Mouse (Mus musculus): ENCODE results near the gene Scn3b.
A peak's percentile ranks its signal among the peaks of the same experiment; 100 is the strongest.

The Scn3b gene

GRCm38 (mm10) chr9:40269103-40269861 lies at the start of gene Scn3b:
Gene Scn3b (plus strand): TSS chr9:40269217.
- DNase-seq (ENCODE audit: low read depth, low spot score) = no peak

- DNase-seq (ENCODE audit: low read depth, low spot score) = no peak
Observed at GRCm38 (mm10) chr9:40224289-40224688, 44.7 kb upstream of the Scn3b start.

GRCm38 (mm10) chr9:40227874-40228789 lies 40.9 kb upstream of the Scn3b start:
- peak; percentile 67 for DNase-seq (ENCODE audit: low read depth, low spot score)

- no peak for DNase-seq (ENCODE audit: low read depth, low spot score)
Observed at GRCm38 (mm10) chr9:40228804-40229331, 40.1 kb upstream of the Scn3b start.

- DNase-seq (ENCODE audit: low read depth, low spot score) = no peak
Observed at GRCm38 (mm10) chr9:40229479-40229878, 39.5 kb upstream of the Scn3b start.

- no peak for DNase-seq (ENCODE audit: low read depth, low spot score)
Observed at GRCm38 (mm10) chr9:40231019-40231418, 38.0 kb upstream of the Scn3b start.

GRCm38 (mm10) chr9:40234233-40235072 lies 34.6 kb upstream of the Scn3b start:
- no peak for DNase-seq (ENCODE audit: low read depth, low spot score)

- no peak for DNase-seq (ENCODE audit: low read depth, low spot score)
Observed at GRCm38 (mm10) chr9:40235220-40235619, 33.8 kb upstream of the Scn3b start.

- DNase-seq (ENCODE audit: low read depth, low spot score) = no peak
Observed at GRCm38 (mm10) chr9:40239749-40240148, 29.3 kb upstream of the Scn3b start.

- DNase-seq (ENCODE audit: low read depth, low spot score) = no peak
Observed at GRCm38 (mm10) chr9:40240311-40240710, 28.7 kb upstream of the Scn3b start.

GRCm38 (mm10) chr9:40241223-40241801 lies 27.7 kb upstream of the Scn3b start:
- DNase-seq (ENCODE audit: low read depth, low spot score) = no peak

GRCm38 (mm10) chr9:40241951-40242888 lies 26.8 kb upstream of the Scn3b start:
- no peak for DNase-seq (ENCODE audit: low read depth, low spot score)

- DNase-seq (ENCODE audit: low read depth, low spot score) = no peak
Observed at GRCm38 (mm10) chr9:40245466-40245865, 23.6 kb upstream of the Scn3b start.

- DNase-seq (ENCODE audit: low read depth, low spot score) = no peak
Observed at GRCm38 (mm10) chr9:40245974-40246665, 22.9 kb upstream of the Scn3b start.

GRCm38 (mm10) chr9:40246702-40247101 lies 22.3 kb upstream of the Scn3b start:
- DNase-seq (ENCODE audit: low read depth, low spot score) = no peak

- DNase-seq (ENCODE audit: low read depth, low spot score) = no peak
Observed at GRCm38 (mm10) chr9:40249106-40249505, 19.9 kb upstream of the Scn3b start.

- DNase-seq (ENCODE audit: low read depth, low spot score) = no peak
Observed at GRCm38 (mm10) chr9:40252459-40252858, 16.6 kb upstream of the Scn3b start.

GRCm38 (mm10) chr9:40263874-40264273 lies 5.1 kb upstream of the Scn3b start:
- DNase-seq (ENCODE audit: low read depth, low spot score) = no peak

GRCm38 (mm10) chr9:40268040-40268747 lies 823 bp upstream of the Scn3b start:
- no peak for DNase-seq (ENCODE audit: low read depth, low spot score)
